Mouse (Mus musculus) megakaryocyte, embryonic 14.5 days (primary cell): Measurements from ENCODE around the gene Prrg2. TPM values are rescaled to one million over a fixed set of nuclear protein-coding genes. Genes with fewer than 3 reads are reported as not detected.
A peak's percentile ranks its signal among the peaks of the same experiment; 100 is the strongest.

Experiments used
- H3K27me3 ChIP-seq: replicated peaks from 2 replicates; pipeline ENCODE3; 2012; ENCODE audit warnings: inconsistent platforms
- H3K36me3 ChIP-seq: replicated peaks from 2 replicates; pipeline ENCODE3; 2012; ENCODE audit warnings: low read length, inconsistent platforms, mixed read lengths
- H3K4me1 ChIP-seq: 2 replicates; pipeline ENCODE4 v1.6.1; 2012; ENCODE audit warnings: inconsistent platforms
- H3K4me3 ChIP-seq: replicated peaks from 2 replicates; pipeline ENCODE3; 2012; ENCODE audit warnings: moderate library complexity, mild to moderate bottlenecking, inconsistent platforms
- H3K9me3 ChIP-seq: 2 replicates; pipeline ENCODE4 v1.6.1; 2012; ENCODE audit warnings: inconsistent platforms
- FLI1 ChIP-seq: IDR thresholded peaks from 2 replicates; pipeline ENCODE4 v1.6.1; 2012; ENCODE audit warnings: low read length, inconsistent platforms, mixed read lengths
- GATA1 ChIP-seq: IDR thresholded peaks from 3 replicates; pipeline ENCODE4 v1.6.1; 2012; ENCODE audit warnings: mixed read lengths, low read length, inconsistent platforms, borderline replicate concordance
- polyA plus RNA-seq: library from polyadenylated mRNA; stranded (reverse); fragments of >175 nt; gene quantifications from 2 replicates; pipeline ENCODE4 v1.2.3, GENCODE M21; 2012; ENCODE audit warnings: low replicate concordance; ENCODE audit not compliant: insufficient read depth

Gene Prrg2
- polyA plus RNA-seq, 1 experiment, result 91.5 TPM

DNA sequence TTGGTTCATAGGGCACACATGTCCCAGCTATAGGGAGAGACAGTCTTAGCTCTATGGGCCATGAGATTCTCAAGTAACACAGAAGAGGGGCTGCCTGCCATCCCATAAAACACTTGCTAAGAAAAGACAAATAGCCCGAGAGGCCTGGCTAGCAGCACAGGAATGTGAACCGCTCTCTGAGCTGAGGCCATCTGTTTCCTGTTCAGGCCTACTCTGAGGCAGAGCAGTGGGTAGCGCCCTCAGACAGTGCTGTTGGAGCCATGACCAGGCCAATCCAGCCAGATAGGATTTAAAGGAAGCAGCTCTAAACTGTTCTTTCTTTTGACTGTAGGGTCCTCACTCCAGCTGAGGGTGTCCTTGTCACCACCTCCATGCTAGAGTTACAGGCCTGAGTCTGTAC lies 57.9 kb downstream of the Prrg2 start:
- TF ChIP-seq FLI1, result no peak
- no peak for TF ChIP-seq GATA1
- Histone ChIP-seq H3K9me3 (no peaks in the 10 kb centered on the region), H3K27me3 (no peaks in the 10 kb centered on the region), H3K36me3 (peaks cover 98% of the 10 kb centered on the region), H3K4me3 (peak overlapping the region; percentile 64), H3K4me1 (peaks cover 83% of the 10 kb centered on the region)

Other genes with a start within 250 kb of the Prrg2 start
- 59.4 and 135 TPM in 2 replicates for gene Nup62, start 246.6 kb downstream of the Prrg2 start, polyA plus RNA-seq
- 3.0 and 3.6 TPM in 2 replicates for gene Il4i1, start 246.3 kb downstream of the Prrg2 start, polyA plus RNA-seq
- 279 and 321 TPM in 2 replicates for gene Atf5, start 246.0 kb downstream of the Prrg2 start, polyA plus RNA-seq
- 372 and 2,506 TPM in 2 replicates for gene Akt1s1, start 213.7 kb downstream of the Prrg2 start, polyA plus RNA-seq
- gene Tbc1d17, start 213.6 kb downstream of the Prrg2 start, polyA plus RNA-seq, result 44.5 TPM in 2 replicates
- gene Pnkp, start 205.5 kb downstream of the Prrg2 start, polyA plus RNA-seq, result 30.0 and 36.4 TPM in 2 replicates
- 191 and 368 TPM in 2 replicates for gene Ptov1, start 192.9 kb downstream of the Prrg2 start, polyA plus RNA-seq
- 249 and 952 TPM in 2 replicates for gene Med25, start 170.0 kb downstream of the Prrg2 start, polyA plus RNA-seq
- gene Fuz, start 166.6 kb downstream of the Prrg2 start, polyA plus RNA-seq, result 69.9 and 126 TPM in 2 replicates
- 137 and 235 TPM in 2 replicates for gene Ap2a1, start 133.2 kb downstream of the Prrg2 start, polyA plus RNA-seq
- gene Tsks, start 119.5 kb downstream of the Prrg2 start, polyA plus RNA-seq, result 0.62 TPM in 1 of 2 replicates, not detected in the other
- gene Cpt1c, start 87.8 kb downstream of the Prrg2 start, polyA plus RNA-seq, result 0.82 TPM in 1 of 2 replicates, not detected in the other
- 7.0 and 74.9 TPM in 2 replicates for gene Prmt1, start 76.1 kb downstream of the Prrg2 start, polyA plus RNA-seq
- 44.2 and 87.0 TPM in 2 replicates for gene Irf3, start 65.0 kb downstream of the Prrg2 start, polyA plus RNA-seq
- gene Bcl2l12, start 64.0 kb downstream of the Prrg2 start, polyA plus RNA-seq, result 44.7 and 73.7 TPM in 2 replicates
- 219 and 387 TPM in 2 replicates for gene Scaf1, start 46.3 kb downstream of the Prrg2 start, polyA plus RNA-seq
- 26.5 and 83.1 TPM in 2 replicates for gene Rras, start 44.7 kb downstream of the Prrg2 start, polyA plus RNA-seq
- gene Prr12, start 9.8 kb downstream of the Prrg2 start, polyA plus RNA-seq, result 63.6 and 73.6 TPM in 2 replicates
- 150 and 186 TPM in 2 replicates for gene Nosip, start 248 bp downstream of the Prrg2 start, polyA plus RNA-seq
- 1.7 TPM in 1 of 2 replicates, not detected in the other for gene Rcn3, start 29.5 kb upstream of the Prrg2 start, polyA plus RNA-seq
- gene Fcgrt, start 41.2 kb upstream of the Prrg2 start, polyA plus RNA-seq, result 28.9 and 70.0 TPM in 2 replicates
- 39.7 and 217 TPM in 2 replicates for gene Rps11, start 61.8 kb upstream of the Prrg2 start, polyA plus RNA-seq
- 3,981 and 5,869 TPM in 2 replicates for gene Rpl13a, start 66.1 kb upstream of the Prrg2 start, polyA plus RNA-seq
- gene Gm45713, start 73.6 kb upstream of the Prrg2 start, polyA plus RNA-seq, result 2.1 and 9.4 TPM in 2 replicates
- 78.6 and 81.1 TPM in 2 replicates for gene Flt3l, start 73.8 kb upstream of the Prrg2 start, polyA plus RNA-seq
- 35.3 and 64.9 TPM in 2 replicates for gene Pih1d1, start 91.6 kb upstream of the Prrg2 start, polyA plus RNA-seq
- gene Aldh16a1, start 91.9 kb upstream of the Prrg2 start, polyA plus RNA-seq, result 56.7 and 76.4 TPM in 2 replicates
- 0.06 TPM in 1 of 2 replicates, not detected in the other for gene Slc17a7, start 101.3 kb upstream of the Prrg2 start, polyA plus RNA-seq
- not detected in 2 replicates for gene Gfy, start 116.9 kb upstream of the Prrg2 start, polyA plus RNA-seq
- not detected in 2 replicates for gene Pth2, start 118.3 kb upstream of the Prrg2 start, polyA plus RNA-seq
- not detected in 2 replicates for gene Ccdc155, start 142.2 kb upstream of the Prrg2 start, polyA plus RNA-seq
- gene Dkkl1, start 149.5 kb upstream of the Prrg2 start, polyA plus RNA-seq, result 0.60 TPM in 1 of 2 replicates, not detected in the other
- gene Tead2, start 153.1 kb upstream of the Prrg2 start, polyA plus RNA-seq, result not detected in 2 replicates
- 212 and 263 TPM in 2 replicates for gene Cd37, start 176.4 kb upstream of the Prrg2 start, polyA plus RNA-seq
- not detected in 2 replicates for gene Slc6a16, start 178.4 kb upstream of the Prrg2 start, polyA plus RNA-seq
- gene Slc6a21, start 214.8 kb upstream of the Prrg2 start, polyA plus RNA-seq, result not detected in 2 replicates